Mouse (Mus musculus) telencephalon, adult 2 months (tissue): ENCODE measurements at regions not wholly inside any gene's neighbourhood (a gene's known extent, or its start where the extent isn't known, plus 50 kb on each side); places are given as distances from the start of the nearest gene placed in this dataset.
"Not testable (repeated sequence)": the region's sequence is repeated elsewhere in the genome, so short reads cannot be mapped to it uniquely, and the experiment has no call there.

Experiments
- DNase-seq: peaks from one replicate; pipeline ENCODE4 v3.0.0-alpha.2; 2011; ENCODE audit warnings: low read depth, low spot score

- peak; percentile 29 for DNase-seq
Measured at GRCm38 (mm10) chr5:96898120-96898672, 99.3 kb upstream of the Bmp2k start.

- DNase-seq = no peak
Measured at GRCm38 (mm10) chr5:96898695-96899094, 98.8 kb upstream of the Bmp2k start.

- DNase-seq = peak; percentile 17
Measured at GRCm38 (mm10) chr5:96905572-96906271, 91.8 kb upstream of the Bmp2k start.

GRCm38 (mm10) chr5:96908371-96908770 is 89.1 kb upstream of the Bmp2k start:
- DNase-seq = not testable (repeated sequence)

GRCm38 (mm10) chr5:96909218-96909617 is 88.3 kb upstream of the Bmp2k start:
- DNase-seq = no peak

- peak; percentile 57 for DNase-seq
Measured at GRCm38 (mm10) chr5:96911550-96912253, 85.8 kb upstream of the Bmp2k start.

- no peak for DNase-seq
Measured at GRCm38 (mm10) chr5:96912254-96912635, 85.2 kb upstream of the Bmp2k start.

GRCm38 (mm10) chr5:96912781-96913180 is 84.7 kb upstream of the Bmp2k start:
- peak; percentile 22 for DNase-seq

GRCm38 (mm10) chr5:96913711-96914110 is 83.8 kb upstream of the Bmp2k start:
- no peak for DNase-seq

GRCm38 (mm10) chr5:96914696-96915404 is 82.6 kb upstream of the Bmp2k start:
- DNase-seq = no peak

- DNase-seq = no peak
Measured at GRCm38 (mm10) chr5:96916897-96917296, 80.6 kb upstream of the Bmp2k start.

GRCm38 (mm10) chr5:96917596-96918258 is 79.8 kb upstream of the Bmp2k start:
- peak; percentile 68 for DNase-seq

GRCm38 (mm10) chr5:96919149-96919548 is 78.3 kb upstream of the Bmp2k start:
- no peak for DNase-seq

GRCm38 (mm10) chr5:96921037-96921436 is 76.5 kb upstream of the Bmp2k start:
- DNase-seq = no peak

- no peak for DNase-seq
Measured at GRCm38 (mm10) chr5:96921511-96921910, 76.0 kb upstream of the Bmp2k start.

GRCm38 (mm10) chr5:96921973-96922715 is 75.3 kb upstream of the Bmp2k start:
- no peak for DNase-seq

GRCm38 (mm10) chr5:96922716-96923076 is 74.8 kb upstream of the Bmp2k start:
- no peak for DNase-seq

GRCm38 (mm10) chr5:96923526-96923925 is 74.0 kb upstream of the Bmp2k start:
- no peak for DNase-seq

- no peak for DNase-seq
Measured at GRCm38 (mm10) chr5:96924736-96925429, 72.6 kb upstream of the Bmp2k start.

- no peak for DNase-seq
Measured at GRCm38 (mm10) chr5:96925943-96926342, 71.5 kb upstream of the Bmp2k start.
